Mouse (Mus musculus) cortical plate, adult 2 months (tissue): ENCODE measurements around the gene Map3k14. TPM values are rescaled to one million over a fixed set of nuclear protein-coding genes. Genes with fewer than 3 reads are reported as not detected.

Source experiments
- H3K27ac ChIP-seq: fragments of 200-500 bp; 2 replicates; pipeline ENCODE4 v1.5.1; 2012; ENCODE audit warnings: low read length, control low read depth, inconsistent platforms; ENCODE audit not compliant: insufficient read depth
- H3K4me1 ChIP-seq: fragments of 200-500 bp; 2 replicates; pipeline ENCODE4 v1.6.1; 2011; ENCODE audit warnings: low read length; ENCODE audit not compliant: control insufficient read depth, insufficient read depth
- H3K4me3 ChIP-seq: fragments of 200-500 bp; 2 replicates; pipeline ENCODE4 v1.5.1; 2011; ENCODE audit warnings: mild to moderate bottlenecking, low read length, control low read depth; ENCODE audit not compliant: insufficient read depth
- CTCF ChIP-seq: fragments of 200-500 bp; IDR thresholded peaks from 2 replicates; pipeline ENCODE4 v1.5.1; 2011; ENCODE audit warnings: mild to moderate bottlenecking, control low read depth, low read length; ENCODE audit not compliant: insufficient read depth; ENCODE audit errors: extremely low read depth
- POLR2A ChIP-seq: fragments of 200-500 bp; IDR thresholded peaks from 2 replicates; pipeline ENCODE4 v1.6.1; 2011; ENCODE audit warnings: mild to moderate bottlenecking, low read length, control low read depth; ENCODE audit not compliant: insufficient read depth; ENCODE audit errors: extremely low read depth
- polyA plus RNA-seq: library from polyadenylated mRNA; depleted of rRNA; stranded (reverse); fragments of >200 nt; gene quantifications from 2 replicates; pipeline ENCODE4 v1.2.3, GENCODE M21; 2012; rRNA removed

Gene Map3k14
- 2.8 and 3.4 TPM in 2 replicates for polyA plus RNA-seq

DNA sequence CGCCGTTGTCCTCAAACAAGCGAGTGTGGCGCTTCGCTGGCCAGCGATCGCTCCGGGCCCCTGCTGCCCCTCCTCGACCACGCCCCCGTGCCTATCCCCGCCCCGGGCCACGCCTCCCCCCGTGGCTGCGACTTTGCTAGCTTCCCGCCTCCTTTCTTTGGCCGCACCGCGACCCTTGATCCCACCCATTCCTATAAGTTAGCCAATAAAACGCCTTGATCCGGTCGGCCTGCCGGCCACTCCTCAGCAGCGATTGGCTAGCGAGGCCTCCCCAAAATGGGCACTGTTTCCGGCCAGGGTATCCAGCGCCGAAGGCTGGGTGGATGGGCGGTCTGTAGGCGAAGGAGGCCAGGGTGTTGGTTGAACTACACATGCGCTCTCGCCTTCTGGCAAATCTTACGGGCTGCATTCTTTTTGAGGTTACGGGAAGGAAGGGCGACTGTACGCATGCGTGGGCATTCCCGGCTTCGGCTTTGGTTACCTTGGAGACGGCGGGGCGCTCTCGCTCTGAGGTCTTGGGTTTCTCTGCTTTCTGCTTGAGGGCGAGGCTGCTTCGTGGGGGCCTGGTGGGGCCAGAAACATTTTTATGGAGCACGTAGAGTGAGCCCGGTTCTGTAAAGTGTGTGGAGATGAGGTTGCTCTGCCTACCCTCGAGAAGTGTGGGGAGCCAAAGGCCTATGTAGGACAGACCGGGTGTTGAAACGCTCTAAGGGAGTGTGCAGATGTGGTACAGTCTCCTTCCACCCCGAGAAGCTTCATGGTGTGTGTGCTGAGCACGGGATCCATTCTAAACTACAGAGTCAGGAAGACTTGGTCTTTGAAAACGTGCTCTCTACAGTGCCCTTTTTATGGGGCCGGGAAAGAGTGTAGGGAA is at the start of gene Map3k14:
Map3k14 (minus strand) TSS at position 127 of the 874 bp plus-strand sequence.
- H3K4me3 ChIP-seq = peak within 1 kb of the TSS; percentile 93
- TF ChIP-seq CTCF (no peak), POLR2A (peak; percentile 68; the same call in 1 of the 2 replicates)
- 0 out of 2 replicates have a peak, but pooled peaks cover 3% of the 10 kb centered on the region for H3K4me1 ChIP-seq
- peak within 1 kb of the TSS; percentile 14; the same call in 1 of the 2 replicates for H3K27ac ChIP-seq

- no peak overlapping the region for H3K4me3 ChIP-seq
- no peaks in the 10 kb centered on the region for H3K4me1 ChIP-seq
- no peak overlapping the region for H3K27ac ChIP-seq
- TF ChIP-seq CTCF (no peak), POLR2A (no peak)
Observed at GRCm38 (mm10) chr11:103315379-103315778, 48.1 kb upstream of the Map3k14 start.

DNA sequence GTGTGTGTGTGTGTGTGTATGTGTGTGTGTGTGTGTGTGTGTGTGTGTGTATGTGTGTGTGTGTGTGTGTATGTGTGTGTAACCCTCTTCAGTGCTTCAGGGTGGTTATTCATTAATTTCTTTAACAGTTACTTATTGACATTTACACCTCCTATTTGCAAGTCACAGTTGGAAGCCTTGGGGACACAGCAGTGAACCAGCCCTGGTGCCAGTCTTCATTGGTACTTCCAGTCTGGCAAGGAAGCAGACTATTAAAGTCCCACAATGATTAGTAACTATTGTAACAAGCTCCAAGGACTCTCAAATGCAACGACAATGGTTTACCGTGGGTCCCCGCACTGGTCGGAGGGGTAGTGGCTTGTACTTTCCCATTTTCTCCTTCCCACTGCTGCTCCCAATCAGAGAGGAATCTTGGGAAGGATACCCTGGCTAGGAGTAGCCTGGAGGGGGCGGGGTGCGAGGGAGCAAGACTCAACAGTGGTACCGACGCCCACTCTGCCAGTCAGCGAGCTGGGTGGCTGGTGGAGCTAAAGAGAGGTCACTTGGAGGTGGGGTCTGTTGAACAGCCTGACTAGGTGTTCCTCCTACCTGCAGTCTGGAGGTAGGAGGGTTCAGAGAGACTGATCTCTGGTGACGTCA is 47.6 kb upstream of the Map3k14 start:
- no peaks in the 10 kb centered on the region for H3K4me1 ChIP-seq
- no peak overlapping the region for H3K27ac ChIP-seq
- TF ChIP-seq POLR2A (no peak), CTCF (no peak)
- no peak overlapping the region for H3K4me3 ChIP-seq

DNA sequence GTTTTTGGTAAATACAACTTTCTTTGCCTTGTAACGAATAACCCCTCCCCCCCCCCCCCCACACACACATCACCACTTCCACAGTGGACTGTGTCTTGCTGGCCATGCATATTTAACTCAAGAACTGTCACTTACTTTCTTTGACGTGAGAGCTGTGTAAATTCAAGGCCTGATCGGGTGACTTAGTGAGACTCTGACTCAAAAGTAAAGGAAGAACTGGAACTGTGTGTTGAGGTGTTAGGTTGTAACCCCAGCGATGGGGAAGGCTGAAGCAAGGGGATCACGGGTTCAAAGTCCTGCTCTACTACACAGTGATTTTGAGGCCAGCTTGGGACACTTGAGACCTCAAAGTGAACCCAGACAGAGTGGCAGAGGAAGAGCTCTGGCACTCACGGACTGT is 46.3 kb upstream of the Map3k14 start:
- TF ChIP-seq POLR2A (no peak), CTCF (no peak)
- Histone ChIP-seq H3K27ac (no peak overlapping the region), H3K4me3 (no peak overlapping the region), H3K4me1 (no peaks in the 10 kb centered on the region)

DNA sequence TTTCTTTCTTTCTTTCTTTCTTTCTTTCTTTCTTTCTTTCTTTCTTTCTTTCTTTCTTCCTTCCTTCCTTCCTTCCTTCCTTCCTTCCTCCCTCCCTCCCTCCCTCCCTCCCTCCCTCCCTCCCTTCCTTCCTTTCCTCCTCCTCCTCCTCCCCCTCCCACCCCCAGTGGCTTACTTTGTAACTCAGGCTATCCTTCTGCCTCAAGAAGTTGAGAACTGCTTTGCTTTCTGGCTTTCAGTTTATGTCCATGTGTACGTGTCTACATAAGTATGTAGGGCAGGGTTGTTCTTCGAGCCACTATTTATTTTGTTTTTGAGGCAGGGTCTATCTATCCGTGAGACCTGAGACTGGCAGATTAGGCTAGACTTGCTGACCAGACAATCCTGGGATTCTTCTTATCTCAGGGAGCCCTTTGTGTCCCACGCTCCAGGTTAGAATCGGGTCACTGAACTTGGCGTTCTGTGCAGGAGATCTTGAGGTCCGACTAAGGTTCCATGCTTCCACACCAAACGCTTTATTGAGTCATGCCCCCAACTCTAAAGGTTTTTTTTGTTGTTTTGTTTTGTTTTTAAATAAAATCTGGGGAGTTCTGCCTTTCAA is 45.5 kb upstream of the Map3k14 start:
- H3K4me3 ChIP-seq = no peak overlapping the region
- TF ChIP-seq POLR2A (no peak), CTCF (no peak)

GRCm38 (mm10) chr11:103311960-103312611 is 44.8 kb upstream of the Map3k14 start:
- H3K27ac ChIP-seq = no peak overlapping the region
- TF ChIP-seq POLR2A = no peak
- no peak for TF ChIP-seq CTCF
- H3K4me1 ChIP-seq = no peaks in the 10 kb centered on the region
- H3K4me3 ChIP-seq = no peak overlapping the region

More for the DNA sequence above, 45.5 kb upstream of the Map3k14 start:
- H3K4me1 ChIP-seq = no peaks in the 10 kb centered on the region
- H3K27ac ChIP-seq = no peak overlapping the region

GRCm38 (mm10) chr11:103309956-103310574 is 42.8 kb upstream of the Map3k14 start:
- Histone ChIP-seq H3K4me3 (no peak overlapping the region), H3K27ac (no peak overlapping the region), H3K4me1 (no peaks in the 10 kb centered on the region)
- TF ChIP-seq CTCF = no peak
- no peak for TF ChIP-seq POLR2A

- TF ChIP-seq POLR2A = no peak
- no peak for TF ChIP-seq CTCF
- H3K4me3 ChIP-seq = no peak overlapping the region
- no peak overlapping the region for H3K27ac ChIP-seq
- H3K4me1 ChIP-seq = no peaks in the 10 kb centered on the region
Observed at GRCm38 (mm10) chr11:103307910-103308309, 40.6 kb upstream of the Map3k14 start.

DNA sequence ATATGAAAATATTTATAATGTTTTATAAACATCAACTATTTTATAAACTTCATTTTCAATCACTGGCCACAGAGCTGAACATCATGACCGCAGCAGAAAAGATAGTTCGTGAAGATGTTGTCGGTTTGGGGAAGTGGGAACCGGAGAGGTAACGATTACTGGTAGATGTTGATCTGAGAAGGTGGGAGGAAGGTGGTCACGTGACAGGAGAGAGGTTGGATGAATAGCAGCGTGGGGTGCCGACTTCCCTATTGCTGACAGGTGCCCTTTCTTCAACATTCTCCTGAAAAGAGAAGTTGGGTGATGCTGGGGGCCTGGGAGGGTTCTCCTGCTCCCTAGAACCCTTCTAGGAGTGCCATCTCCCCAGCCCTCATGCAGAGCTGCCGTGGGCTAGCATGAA is 37.3 kb upstream of the Map3k14 start:
- Histone ChIP-seq H3K4me1 (no peaks in the 10 kb centered on the region), H3K27ac (no peak overlapping the region), H3K4me3 (no peak overlapping the region)
- TF ChIP-seq CTCF (no peak), POLR2A (no peak)
